Mouse (Mus musculus): Measurements from ENCODE around the gene Rtcb.

Rtcb gene

DNA sequence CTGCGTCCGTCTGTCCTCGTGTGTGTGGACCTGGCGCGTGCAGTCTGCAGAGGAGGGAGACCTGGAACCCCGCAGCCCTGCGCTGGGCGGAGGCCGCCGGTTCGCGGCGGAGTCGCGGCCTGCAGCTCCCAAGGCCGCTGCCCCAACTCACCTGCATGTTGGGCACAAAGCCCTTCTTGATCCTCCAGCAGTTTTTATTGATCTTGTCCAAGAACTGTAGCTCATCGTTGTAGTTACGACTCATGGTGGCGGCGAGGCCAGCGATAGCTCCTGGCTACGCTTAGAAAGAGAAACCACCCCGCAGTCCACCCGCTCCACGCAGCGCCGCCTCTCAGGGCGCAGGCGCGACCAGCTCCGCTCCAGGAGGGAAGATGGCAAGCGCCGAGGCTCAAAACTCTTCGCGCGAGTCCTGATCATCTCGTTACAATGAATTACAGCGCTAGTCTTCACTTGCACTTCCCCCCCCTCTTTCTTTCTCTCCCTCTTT, at the start of gene Rtcb:
Gene Rtcb (minus strand): TSS at position 360 of the 487 bp plus-strand sequence.
- DNase-seq (ENCODE audit: low read depth, low spot score) = peak; percentile 90

DNA sequence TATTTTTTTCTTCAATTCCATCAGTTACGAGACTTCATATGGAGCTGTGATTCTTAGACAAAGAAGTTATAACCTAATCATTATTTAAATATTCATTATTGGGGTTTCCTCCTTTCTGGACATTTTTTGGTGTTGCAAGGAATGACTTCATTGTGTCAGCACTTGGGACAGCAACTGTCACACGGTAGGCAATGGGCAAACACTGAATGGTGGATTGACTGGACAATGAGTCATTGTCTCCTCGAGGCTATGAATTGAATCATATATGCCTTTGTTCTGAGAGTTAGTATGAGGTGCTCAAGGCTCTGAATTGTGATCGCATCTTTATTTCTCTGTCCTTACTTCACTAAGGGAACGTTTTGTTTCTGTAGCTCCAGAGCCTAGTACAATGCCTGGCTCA, 48.8 kb upstream of the Rtcb start:
- DNase-seq (ENCODE audit: low read depth, low spot score) = no peak

DNA sequence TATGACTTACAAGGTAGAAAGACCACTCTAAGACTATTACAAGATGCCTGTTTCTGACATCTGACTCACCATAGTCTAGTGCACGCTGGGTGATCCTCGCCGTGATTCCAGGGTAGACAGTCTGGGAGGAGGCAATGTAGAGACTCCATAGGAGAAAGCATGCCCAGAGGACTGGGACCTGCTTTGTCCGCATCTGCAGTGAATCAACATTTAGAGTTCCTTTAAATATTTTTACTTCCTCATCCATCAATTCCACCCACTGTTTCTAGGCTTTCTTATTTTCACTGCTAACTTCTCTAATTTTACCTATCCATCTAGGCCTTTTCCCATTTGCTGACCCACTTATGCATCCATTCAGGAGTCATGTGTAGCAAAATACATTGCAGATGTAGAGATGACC, 42.8 kb upstream of the Rtcb start:
- DNase-seq (ENCODE audit: low read depth, low spot score) = no peak

DNA sequence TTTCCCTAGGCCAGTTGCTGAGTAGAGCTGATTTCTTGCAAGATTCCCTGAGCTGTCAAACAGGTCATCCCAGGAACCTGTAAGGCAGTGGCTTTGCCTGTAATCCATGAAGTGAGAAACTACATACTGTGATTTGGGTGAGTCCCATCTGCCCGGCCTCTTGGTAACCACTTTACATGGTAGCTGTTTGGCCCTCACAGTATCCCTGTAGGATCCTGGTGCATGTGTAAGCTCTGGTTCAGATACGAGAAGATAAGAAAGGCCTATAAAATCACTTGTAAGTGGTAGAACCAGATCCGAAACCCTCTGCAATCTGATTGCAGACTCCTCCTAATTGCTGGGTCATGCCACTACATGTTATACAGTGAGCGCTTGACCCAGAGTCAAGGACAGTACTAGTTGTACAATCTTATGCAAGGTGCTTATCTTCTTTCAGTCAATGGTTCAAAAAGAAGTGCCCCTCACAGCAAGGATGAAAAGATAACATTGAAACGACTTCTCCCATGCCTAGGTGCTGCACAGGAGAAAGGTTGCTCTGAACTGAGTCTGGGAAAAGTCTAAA, 37.0 kb upstream of the Rtcb start:
- DNase-seq (ENCODE audit: low read depth, low spot score) = no peak

DNA sequence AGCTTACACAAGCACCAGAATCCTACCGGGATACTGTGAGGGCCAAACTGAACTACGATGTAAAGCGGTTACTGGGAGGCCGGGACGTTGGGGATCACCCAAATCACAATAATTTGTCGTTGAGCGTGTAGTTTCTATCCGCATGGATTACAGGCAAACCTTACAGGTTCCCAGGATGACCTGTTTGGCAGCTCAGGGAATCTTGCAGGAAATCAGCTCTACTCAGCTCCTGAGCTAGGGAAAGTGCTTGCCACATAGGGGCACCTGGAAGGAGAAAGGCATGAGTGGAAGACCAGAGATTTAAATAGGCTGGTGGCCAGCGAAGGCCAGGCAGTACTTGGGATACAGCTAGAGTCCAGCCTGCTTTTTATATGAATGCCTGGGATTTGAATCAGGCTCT, 36.2 kb upstream of the Rtcb start:
- no peak for DNase-seq (ENCODE audit: low read depth, low spot score)

- DNase-seq (ENCODE audit: low read depth, low spot score) = no peak
Measured at GRCm38 (mm10) chr10:85992412-85992811, 34.8 kb upstream of the Rtcb start.

- DNase-seq (ENCODE audit: low read depth, low spot score) = no peak
Measured at GRCm38 (mm10) chr10:85989412-85990115, 31.9 kb upstream of the Rtcb start.

DNA sequence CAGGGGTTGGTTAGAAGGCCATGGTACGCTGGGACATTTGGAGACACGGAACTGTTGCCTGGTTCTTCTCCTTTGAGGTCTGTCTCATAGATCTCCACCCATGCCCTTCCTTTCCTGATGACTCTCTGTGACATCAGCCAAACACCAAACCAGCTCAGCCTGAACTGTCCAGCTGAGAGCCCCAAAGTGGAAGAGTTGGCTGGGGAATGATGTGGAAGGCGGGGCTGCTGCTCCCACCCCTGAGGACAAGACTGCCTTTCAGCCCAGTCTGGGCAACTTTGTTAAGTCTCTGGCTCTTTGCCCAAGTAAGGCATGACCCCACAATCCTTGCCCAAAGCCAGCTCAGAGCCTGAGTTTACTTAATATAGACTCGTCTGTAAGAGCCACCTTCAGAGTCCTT, 15.3 kb upstream of the Rtcb start:
- no peak for DNase-seq (ENCODE audit: low read depth, low spot score)

- no peak for DNase-seq (ENCODE audit: low read depth, low spot score)
Measured at GRCm38 (mm10) chr10:85971826-85972225, 14.2 kb upstream of the Rtcb start.

GRCm38 (mm10) chr10:85969894-85970620, 12.4 kb upstream of the Rtcb start:
- DNase-seq (ENCODE audit: low read depth, low spot score) = no peak

- DNase-seq (ENCODE audit: low read depth, low spot score) = no peak
Measured at GRCm38 (mm10) chr10:85968731-85969130, 11.1 kb upstream of the Rtcb start.

DNA sequence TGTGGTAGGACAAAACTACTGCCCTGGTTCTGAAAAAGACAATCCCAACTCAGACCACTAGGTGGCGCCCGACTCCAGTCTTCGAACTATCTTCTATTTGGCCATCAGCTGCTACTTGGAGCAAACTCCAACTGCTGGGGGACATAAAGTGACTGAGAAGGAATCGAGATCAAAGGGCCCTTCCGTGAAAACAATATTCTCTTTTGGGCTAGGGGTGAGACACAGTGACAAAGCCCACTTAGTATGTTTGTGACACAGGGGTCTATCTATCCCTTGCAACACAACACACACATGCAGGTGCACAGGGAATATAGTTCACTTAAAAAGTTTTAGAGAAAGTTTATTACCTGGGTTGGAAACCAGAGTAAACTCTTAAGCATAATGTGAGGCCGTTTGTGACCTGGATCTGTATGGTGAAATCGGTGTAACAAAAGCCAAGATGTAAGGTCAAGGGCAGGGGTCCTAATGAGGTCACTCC, 10.6 kb upstream of the Rtcb start:
- peak; percentile 65 for DNase-seq (ENCODE audit: low read depth, low spot score)

- DNase-seq (ENCODE audit: low read depth, low spot score) = no peak
Measured at GRCm38 (mm10) chr10:85967411-85968156, 10.0 kb upstream of the Rtcb start.

GRCm38 (mm10) chr10:85966476-85966875, 8.9 kb upstream of the Rtcb start:
- no peak for DNase-seq (ENCODE audit: low read depth, low spot score)

DNA sequence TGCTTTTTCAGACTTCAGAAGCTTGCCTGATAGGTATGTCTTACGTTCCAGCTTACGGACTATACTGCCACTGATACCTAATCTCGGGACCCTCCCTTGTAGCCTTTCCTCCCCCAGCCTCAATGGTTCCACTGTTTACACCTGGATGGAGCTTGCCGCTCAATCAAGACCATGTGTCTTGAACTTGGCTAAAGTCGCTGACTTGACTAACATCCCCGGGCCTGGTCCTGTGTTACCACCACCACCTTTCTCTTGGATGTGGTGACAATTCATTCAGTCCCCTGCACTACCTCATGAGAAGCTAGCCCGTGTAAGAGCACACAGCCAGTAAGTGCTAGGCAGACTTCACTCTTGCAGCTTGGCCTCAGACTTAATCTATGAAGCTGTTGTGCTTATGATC, 6.7 kb upstream of the Rtcb start:
- no peak for DNase-seq (ENCODE audit: low read depth, low spot score)

DNA sequence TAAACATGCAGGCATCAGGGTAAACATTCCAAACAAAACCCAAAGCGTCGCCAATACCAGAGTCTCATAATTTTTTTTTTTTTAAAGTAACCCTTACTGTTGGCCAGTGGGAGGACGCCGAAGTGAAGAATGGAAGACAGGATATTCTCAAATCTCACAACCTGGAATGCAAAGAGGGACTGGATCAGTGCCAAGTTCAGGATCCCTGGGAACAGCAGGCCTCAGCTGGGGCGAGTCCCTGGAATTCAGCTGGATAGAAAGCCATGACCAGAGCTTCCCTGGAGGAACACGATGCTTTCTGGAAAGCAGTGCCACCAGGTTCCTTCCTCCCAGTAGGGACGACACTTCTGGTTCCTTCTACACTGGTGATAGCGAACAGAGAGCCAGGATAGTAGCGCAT, 5.3 kb upstream of the Rtcb start:
- DNase-seq (ENCODE audit: low read depth, low spot score) = no peak

DNA sequence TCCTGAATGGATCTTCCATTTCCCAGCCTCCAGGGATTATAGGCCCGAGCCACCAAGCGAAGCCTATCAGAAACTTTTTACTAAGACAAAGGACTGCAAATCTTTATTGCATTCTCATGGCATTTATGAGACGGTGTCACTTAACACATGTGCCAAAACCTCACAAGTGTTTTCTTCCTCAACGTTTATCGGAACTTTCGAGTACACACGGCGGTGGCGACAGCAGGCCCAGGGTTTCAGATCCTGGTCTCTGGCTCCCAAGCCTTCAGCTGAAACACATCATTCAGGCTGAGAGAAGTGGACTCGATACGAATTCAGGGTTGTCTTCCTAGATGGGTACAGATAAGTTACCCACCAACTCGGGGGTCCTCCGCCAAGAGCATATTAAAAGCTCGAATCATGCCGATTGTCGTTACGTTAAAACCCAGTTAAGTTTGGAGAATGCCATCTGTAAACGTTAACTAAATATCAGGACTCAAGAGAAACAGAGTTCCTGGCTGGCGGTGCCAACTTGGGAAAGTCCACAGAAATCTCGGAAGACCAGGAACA, 678 bp downstream of the Rtcb start:
- no peak for DNase-seq (ENCODE audit: low read depth, low spot score)

DNA sequence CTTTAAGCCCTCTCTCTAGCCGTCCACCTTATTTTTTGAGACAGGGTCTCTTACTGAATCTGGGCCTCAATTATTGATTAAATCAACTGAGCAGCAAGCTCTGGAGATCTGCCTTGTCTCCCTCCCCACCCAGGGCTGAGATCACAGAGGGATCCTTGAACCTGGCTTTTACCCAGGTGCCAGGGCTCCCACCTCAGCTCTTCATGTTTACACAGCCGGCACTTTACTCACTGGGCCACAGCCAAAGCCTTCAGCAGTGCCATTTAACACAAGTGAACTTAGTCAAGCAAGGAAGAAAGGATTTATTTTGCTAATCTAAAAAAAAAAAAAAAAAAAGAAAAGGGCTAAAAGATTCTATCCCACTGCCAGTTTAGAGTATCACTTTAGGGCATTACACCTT, 3.2 kb downstream of the Rtcb start:
- DNase-seq (ENCODE audit: low read depth, low spot score) = no peak

GRCm38 (mm10) chr10:85953401-85953800, 4.2 kb downstream of the Rtcb start:
- DNase-seq (ENCODE audit: low read depth, low spot score) = no peak

DNA sequence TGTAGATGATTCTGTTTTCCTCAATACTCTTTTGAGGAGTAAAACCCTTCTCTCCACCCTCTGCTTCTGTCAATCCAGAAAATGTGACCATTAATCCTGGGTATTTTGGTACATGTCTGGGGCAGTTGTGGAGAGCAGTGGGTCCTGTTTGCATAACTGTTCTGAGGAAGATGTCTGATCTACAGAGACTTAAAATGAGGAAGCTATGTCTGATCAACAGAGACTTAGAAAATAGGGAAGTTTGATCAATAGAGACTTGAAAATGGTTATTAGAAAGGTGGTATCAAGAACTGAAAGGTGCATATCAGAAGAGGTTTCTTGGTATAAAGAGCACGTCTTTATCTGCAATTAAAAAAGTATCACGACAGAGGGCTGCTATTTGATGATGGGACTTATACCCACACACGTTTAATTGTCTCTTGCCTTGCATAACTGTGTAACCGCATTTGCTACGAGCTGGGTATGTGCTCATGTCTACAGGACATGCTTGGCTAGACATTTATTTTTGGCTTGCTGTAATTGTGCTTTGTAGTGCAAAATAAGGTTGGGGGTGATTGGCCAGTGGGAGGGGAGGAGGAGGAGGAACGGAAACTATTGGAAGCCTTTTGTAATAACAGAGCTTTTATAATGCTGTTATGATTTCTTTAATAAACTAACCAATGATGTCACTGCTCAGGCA, 5.7 kb downstream of the Rtcb start:
- DNase-seq (ENCODE audit: low read depth, low spot score) = no peak

All from embryo, embryonic 11.5 days (tissue).